Mouse (Mus musculus): ENCODE results near the gene Cfap43.
"Not testable (repeated sequence)": the region's sequence is repeated elsewhere in the genome, so short reads cannot be mapped to it uniquely, and the experiment has no call there.

Gene Cfap43

DNA sequence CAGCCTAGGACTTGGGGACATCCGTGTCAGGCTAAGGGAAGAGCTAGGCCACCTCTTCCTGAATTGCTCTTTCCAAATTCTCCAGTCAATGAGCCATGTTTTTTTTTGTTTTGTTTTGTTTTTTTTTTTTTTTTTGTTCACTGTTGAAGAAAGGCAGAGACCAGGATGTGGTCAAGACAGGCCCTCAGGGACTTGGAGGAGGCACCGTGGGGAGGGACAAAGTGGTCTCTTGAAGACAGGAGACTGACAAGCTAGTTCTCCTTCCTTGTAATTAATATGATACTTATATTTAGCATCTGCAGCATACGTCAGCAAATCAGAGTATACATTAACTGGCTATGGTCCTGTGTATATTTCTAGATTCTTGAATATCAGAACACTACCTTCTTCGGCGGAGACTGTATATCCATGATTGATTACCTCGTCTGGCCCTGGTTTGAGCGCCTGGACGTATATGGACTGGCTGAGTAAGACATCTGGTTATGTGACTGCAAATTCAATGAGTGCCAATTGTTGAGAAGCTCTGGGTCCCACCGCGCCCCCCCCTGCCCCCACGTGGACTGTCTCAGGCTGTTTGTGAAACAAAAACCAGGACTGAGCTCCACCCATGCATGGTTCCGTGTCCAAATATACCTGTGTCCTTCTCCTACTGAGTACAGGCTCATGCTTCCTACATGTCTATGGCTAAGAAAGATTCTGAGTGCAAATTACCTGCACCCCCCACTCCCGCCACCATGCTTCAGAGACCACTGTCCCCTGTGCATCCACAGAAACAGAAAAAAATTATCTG, 34.6 kb downstream of the Cfap43 start:
- no peak for DNase-seq

DNA sequence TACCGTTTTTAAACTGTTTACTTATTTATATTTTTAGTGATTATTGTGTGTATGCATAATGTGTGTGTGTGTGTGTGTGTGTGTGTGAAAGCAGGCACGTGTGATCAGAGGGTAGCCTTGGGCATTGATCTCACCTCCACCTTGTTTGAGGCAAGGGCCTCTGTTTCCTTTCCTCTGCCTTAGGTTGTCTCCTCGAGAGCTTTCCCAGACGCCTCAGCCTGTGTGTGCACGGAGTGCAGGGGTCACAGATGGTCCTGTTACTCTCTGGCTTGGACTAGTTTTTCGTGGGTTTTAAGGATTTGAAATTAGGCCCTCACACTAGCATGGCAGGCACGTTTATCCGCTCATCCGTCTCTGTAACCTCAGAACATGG, 36.2 kb downstream of the Cfap43 start:
- DNase-seq: no peak

DNA sequence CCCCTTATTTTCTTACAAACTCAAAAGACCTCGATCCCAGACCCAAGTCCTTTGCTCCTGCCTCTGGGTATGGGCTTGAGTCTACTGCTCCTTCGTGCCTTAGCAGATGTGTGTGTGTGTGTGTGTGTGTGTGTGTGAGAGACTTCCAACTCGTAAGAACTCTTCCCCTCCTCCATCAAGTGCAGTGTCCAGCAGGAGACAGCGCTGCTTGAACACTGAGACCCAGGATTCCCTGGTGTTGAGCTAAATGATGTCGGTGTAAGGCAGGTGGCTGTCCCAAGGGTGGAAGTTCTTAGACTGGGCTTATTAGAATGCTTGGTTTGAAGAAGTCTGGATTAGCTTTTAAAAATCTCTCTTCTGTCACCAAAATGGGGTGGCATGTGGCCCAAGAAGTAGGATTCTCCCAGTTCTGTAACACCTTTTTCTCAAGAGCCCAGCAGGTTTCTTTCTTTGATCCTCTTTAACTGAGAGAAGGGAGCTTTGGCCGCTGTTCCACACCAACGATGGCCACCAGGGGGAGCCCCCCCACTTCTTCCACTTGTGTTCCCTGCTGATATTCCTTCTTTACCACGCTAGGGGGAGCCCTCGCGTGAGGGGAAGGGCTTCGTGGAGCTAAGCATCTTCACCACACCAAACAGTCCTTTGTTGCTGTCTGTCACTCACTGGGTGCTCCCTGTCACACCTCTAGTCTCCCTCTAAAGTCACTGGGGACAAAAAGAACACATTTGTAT, 36.8 kb downstream of the Cfap43 start:
- peak; percentile 57 for DNase-seq

DNA sequence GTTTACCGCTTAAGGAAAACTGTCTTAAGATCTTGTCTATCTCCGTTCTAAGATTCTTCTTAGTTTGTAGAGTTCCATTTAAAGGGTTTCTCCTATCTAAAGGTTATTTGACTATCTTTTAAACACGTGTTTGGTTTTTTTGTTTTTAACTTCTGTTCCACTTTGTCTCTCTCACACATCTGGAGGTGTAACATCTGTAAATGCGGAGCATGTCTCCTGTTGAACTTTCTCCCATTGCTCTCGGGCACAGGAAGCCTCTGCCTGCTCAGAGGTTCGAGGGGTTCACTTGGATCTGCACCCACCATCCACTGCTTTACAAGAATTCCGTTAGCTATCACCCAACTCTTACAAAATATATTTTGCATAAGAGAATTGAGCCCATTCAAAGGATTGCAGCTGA, 37.5 kb downstream of the Cfap43 start:
- no peak for DNase-seq

- no peak for DNase-seq
Observed at GRCm38 (mm10) chr19:47876252-47876651, 42.8 kb downstream of the Cfap43 start.

- DNase-seq: no peak
Observed at GRCm38 (mm10) chr19:47871515-47871914, 47.6 kb downstream of the Cfap43 start.

- no peak for DNase-seq
Observed at GRCm38 (mm10) chr19:47870102-47870666, 48.9 kb downstream of the Cfap43 start.

DNA sequence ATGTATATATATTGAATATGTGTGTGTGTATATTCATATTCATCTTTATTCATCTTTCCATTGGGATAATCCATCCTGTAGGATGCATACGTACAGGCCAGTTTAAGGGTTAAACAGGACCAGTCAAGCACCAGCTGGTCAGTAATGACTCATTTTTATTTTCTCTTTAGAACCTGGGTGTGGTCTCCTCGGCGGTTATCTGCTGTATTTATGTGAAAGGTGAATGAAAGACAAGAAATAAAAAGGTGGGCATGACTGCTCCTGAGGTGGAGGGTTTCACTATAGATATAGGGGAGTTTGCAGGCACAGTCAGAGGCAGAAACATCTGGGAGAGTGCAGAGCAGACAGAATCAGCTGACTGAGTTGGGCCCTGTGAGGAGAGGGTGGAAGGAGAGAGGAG, 49.6 kb downstream of the Cfap43 start:
- DNase-seq: no peak

GRCm38 (mm10) chr19:47868951-47869350, 50.1 kb downstream of the Cfap43 start:
- DNase-seq: no peak

DNA sequence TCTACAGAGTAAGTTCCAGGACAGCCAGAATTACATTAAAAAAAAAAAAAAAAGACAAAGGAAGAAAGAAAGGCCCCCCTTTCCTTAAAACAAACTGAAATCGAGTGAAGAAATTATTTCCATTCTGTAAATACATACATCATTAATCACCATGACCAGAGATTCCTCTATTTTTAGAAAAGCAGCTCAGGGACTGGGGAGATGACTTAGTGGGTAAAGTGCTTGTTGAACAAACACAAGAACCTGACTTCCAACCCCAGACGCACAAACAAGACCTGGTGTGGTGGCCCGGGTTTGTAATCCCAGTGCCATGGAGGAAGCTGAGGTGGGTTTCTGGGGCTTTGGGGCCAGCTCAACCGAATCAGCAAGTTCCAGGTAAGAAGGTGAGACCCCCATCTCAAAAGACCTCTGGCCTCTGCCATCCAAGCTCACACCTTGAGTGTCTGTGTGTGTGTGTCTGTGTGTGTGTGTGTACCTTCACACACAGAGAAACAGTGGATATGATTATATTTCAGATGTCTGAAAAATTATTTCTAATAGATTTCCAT, 51.4 kb downstream of the Cfap43 start:
- no peak for DNase-seq

GRCm38 (mm10) chr19:47865353-47865947, 53.6 kb downstream of the Cfap43 start, which contains the start of gene Gsto2:
Gene Gsto2, plus strand, starts transcription at chr19:47865534.
- peak; percentile 97 for DNase-seq

DNA sequence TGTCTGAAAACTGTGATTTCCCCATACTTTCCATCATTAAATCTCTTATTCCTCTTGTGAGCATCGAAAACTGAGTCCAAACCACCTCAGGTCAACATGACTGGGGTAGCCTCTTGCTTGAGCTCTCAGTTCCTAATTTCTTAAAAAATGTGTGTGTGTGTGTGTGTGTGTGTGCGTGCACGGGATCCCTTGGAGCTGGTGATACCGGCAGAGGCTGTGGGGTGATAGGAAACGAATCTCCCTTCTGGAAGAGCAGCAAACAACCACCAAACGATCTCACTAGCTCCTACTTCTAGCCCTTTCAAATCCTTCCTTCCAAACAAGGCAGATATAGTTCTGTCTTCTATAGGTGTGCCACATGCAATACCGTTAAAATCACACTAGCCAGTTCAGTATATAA, 54.4 kb downstream of the Cfap43 start:
- no peak for DNase-seq

- DNase-seq: no peak
Observed at GRCm38 (mm10) chr19:47864051-47864450, 55.0 kb downstream of the Cfap43 start.

DNA sequence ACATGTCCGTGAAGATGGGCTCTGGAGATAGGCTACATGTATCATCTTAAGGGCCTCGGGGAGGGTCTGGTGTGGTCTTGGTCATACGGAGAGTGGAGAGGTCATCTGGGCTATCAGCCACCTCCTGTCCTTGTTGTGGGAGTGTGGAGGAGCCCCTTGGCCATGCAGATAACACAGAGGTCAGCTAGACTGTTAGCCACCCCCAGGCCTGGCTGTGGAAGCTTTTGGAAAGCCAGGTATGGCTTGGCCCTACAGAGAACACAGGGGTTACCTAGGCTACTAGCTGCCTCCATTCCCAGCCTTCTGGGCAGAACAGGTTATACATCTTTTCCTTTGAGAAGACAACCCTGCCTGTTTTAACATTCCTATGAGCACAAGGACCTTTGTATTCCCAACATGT, 56.5 kb downstream of the Cfap43 start:
- no peak for DNase-seq

DNA sequence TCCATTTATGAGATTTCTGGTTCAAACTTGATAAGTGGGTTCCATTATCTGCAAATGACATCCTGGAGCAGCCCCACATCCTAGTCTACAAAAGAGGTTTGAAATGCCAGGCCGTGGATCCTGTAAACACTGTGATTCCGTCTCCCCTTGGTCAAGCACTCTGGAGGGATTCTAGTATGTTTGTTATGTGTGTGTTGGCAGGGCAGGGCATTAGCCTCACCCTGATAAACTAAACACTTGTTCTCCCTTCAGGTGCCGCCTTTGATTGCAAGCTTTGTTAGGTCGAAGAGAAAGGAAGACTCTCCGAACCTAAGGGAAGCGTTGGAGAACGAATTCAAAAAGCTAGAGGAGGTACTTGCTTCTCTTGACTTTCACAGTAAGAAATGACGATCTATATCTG, 59.9 kb downstream of the Cfap43 start:
- DNase-seq: no peak

DNA sequence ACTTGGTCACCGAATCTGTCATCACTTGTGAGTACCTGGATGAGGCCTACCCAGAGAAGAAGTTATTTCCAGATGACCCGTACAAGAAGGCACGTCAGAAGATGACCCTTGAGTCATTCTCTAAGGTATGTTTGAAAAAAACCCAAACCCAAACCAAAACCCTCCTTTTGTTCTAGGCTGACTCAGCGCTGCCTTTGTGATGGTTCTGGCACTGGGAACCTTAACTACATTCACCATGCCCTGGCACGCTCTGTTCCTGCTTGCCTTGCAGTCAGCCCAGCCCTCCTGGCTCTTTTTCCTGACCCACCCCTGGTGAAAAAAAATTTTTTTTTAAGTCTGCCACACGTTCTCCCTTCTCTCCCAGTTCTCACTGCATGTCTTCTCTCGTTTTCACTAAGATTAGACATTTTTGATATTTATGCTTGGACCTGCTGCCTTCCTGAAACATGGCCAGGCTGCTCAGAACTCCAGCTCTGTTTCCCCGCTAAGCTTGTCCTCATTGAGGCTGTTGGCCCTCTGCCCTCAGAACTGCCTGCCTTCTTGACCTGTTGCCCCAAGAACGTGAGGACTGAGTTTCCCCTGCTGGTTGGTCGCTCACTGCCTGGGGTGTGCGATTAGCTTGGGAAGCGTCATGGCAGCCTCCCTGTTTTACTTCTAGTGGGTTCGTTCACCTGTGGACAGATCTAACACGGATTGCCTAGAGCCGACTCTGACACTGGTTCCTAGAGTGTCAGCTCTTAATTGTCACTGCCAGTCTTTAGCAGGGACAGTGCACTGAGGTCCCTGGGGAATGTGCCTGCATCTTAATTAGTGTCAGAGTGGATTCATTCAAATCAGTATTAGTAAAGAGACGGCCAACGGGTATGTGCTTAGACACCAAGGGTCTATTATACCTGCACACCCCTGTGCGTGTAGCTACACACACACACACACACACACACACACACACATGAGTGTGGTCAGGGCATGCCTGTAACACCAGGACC, 60.8 kb downstream of the Cfap43 start:
- DNase-seq: no peak

DNA sequence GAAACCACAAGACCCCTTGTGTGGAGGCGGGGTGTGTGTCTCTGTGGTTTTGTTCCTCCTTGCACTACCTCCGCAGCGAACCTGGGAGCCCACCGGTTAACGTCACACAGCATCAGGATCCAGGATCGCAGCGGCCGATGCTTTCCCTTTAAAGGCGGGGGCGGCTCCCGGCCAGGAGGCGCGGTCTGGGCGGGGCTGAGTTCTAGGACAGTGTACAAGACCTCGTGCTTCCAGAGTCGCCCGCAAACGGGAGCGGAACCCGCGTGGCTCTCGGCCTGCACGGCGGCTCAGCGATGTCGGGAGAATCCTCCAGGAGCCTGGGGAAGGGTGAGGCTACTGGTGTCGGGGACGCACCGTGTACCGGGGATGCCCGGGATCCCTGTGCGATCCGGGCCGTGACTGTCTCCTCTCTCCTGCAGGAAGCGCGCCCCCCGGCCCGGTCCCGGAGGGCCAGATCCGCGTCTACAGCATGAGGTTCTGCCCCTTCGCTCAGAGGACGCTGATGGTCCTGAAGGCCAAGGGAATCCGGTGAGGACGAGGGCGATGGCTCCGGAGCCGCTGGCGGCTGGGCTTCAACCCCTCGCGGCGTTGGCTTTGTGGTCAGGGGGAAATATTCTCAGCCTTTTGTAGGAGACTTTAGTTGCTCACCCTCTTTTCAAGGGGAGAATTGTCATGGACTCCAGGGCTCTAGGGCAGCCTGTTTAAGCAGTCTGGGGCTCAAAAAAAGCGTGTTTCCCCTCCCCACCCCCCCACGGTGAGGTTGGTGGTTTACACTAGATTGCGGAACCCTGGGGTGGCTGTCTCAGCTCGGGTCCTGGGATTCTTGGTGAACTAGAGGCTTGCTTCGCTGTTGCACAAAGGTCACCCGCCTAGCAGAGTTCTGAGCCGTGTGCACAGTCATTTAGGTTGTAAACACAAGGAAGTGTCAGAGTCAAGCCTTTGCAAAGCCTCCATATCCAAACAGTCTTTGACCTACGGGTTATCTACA, 64.0 kb downstream of the Cfap43 start, which contains the start of gene Gsto1:
Gene Gsto1 (plus strand): TSS at position 175 of the 988 bp plus-strand sequence.
- peak; percentile 92 for DNase-seq

DNA sequence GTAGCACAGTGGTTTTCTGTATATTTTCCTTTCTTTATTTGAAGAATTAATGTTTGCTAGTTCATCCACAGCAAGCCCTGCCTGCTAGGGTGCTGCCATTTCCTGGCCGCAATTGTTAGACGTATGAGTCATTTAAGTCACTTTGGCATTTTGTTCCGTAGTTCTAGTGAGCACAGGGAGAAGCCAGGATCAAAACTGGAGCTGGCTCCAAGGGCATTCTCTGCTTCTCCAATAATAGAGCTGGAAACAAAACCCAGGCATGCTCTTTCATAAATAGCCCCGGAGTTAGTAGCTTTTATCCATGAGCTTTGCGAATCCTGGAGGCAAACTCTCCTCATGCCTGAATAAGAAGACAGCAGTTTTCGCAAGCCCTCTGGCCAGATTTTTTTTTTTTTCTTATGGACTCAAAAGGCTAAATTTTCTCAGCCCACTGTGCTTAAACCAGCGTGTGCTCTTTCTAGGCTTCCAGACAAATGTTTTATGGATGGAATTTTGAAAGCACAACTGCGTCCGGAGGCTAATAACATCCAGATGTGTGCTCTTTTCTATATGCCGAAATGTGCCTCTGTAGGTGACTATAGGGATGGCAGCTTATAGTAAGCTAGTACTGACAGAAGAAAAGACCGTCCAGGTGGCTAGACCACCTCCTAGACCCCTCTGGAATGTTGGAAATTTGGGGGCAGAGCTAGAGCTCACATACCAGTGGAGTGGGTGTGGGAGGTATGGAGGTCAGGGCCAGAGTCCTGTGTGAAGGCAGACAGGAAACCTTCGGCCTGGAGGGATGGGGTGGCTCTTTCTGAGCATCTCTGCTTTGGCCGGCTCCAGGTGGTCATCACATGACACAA, 64.9 kb downstream of the Cfap43 start:
- peak; percentile 11 for DNase-seq

GRCm38 (mm10) chr19:47853053-47853452, 66.0 kb downstream of the Cfap43 start:
- DNase-seq: no peak

GRCm38 (mm10) chr19:47852131-47852530, 67.0 kb downstream of the Cfap43 start:
- not testable (repeated sequence) for DNase-seq
